Mouse (Mus musculus): ENCODE measurements at regions not wholly inside any gene's neighbourhood (a gene's known extent, or its start where the extent isn't known, plus 50 kb on each side); places are given as distances from the start of the nearest gene placed in this dataset.

GRCm38 (mm10) chr11:44021638-44022037 lies 120.6 kb upstream of the Adra1b start:
- in situ Hi-C loops (cut with MboI; ENCODE audit: low sequenced_read_pairs), result no loop called here

- in situ Hi-C loops (cut with MboI; ENCODE audit: low sequenced_read_pairs), result no loop called here
Observed at GRCm38 (mm10) chr11:44027046-44027445, 126.0 kb upstream of the Adra1b start.

- in situ Hi-C loops (cut with MboI; ENCODE audit: low sequenced_read_pairs), result no loop called here
Observed at GRCm38 (mm10) chr11:44046083-44046482, 145.1 kb upstream of the Adra1b start.

GRCm38 (mm10) chr11:44049253-44049976 lies 148.4 kb upstream of the Adra1b start:
- in situ Hi-C loops (cut with MboI; ENCODE audit: low sequenced_read_pairs), result no loop called here

GRCm38 (mm10) chr11:44052481-44052880 lies 151.5 kb upstream of the Adra1b start:
- in situ Hi-C loops (cut with MboI; ENCODE audit: low sequenced_read_pairs), result no loop called here

GRCm38 (mm10) chr11:44062446-44062845 lies 161.4 kb upstream of the Adra1b start:
- in situ Hi-C loops (cut with MboI; ENCODE audit: low sequenced_read_pairs), result no loop called here

- in situ Hi-C loops (cut with MboI; ENCODE audit: low sequenced_read_pairs), result no loop called here
Observed at GRCm38 (mm10) chr11:44066176-44066575, 165.2 kb upstream of the Adra1b start.

- in situ Hi-C loops (cut with MboI; ENCODE audit: low sequenced_read_pairs), result no loop called here
Observed at GRCm38 (mm10) chr11:44083716-44084115, 182.7 kb upstream of the Adra1b start.

- in situ Hi-C loops (cut with MboI; ENCODE audit: low sequenced_read_pairs), result no loop called here
Observed at GRCm38 (mm10) chr11:44086951-44087350, 185.9 kb upstream of the Adra1b start.

GRCm38 (mm10) chr11:44089514-44089913 lies 188.5 kb upstream of the Adra1b start:
- in situ Hi-C loops (cut with MboI; ENCODE audit: low sequenced_read_pairs), result no loop called here

- in situ Hi-C loops (cut with MboI; ENCODE audit: low sequenced_read_pairs), result no loop called here
Observed at GRCm38 (mm10) chr11:44095280-44095679, 194.3 kb upstream of the Adra1b start.

- in situ Hi-C loops (cut with MboI; ENCODE audit: low sequenced_read_pairs), result no loop called here
Observed at GRCm38 (mm10) chr11:44103188-44103840, 202.3 kb upstream of the Adra1b start.

- in situ Hi-C loops (cut with MboI; ENCODE audit: low sequenced_read_pairs), result no loop called here
Observed at GRCm38 (mm10) chr11:44103841-44104191, 202.8 kb upstream of the Adra1b start.

GRCm38 (mm10) chr11:44106231-44106630 lies 205.2 kb upstream of the Adra1b start:
- in situ Hi-C loops (cut with MboI; ENCODE audit: low sequenced_read_pairs), result no loop called here

- in situ Hi-C loops (cut with MboI; ENCODE audit: low sequenced_read_pairs), result no loop called here
Observed at GRCm38 (mm10) chr11:44111525-44111924, 210.5 kb upstream of the Adra1b start.

GRCm38 (mm10) chr11:44127088-44127487 lies 226.1 kb upstream of the Adra1b start:
- in situ Hi-C loops (cut with MboI; ENCODE audit: low sequenced_read_pairs), result no loop called here

- in situ Hi-C loops (cut with MboI; ENCODE audit: low sequenced_read_pairs), result no loop called here
Observed at GRCm38 (mm10) chr11:44128481-44128880, 227.5 kb upstream of the Adra1b start.

GRCm38 (mm10) chr11:44133244-44133643 lies 232.2 kb upstream of the Adra1b start:
- in situ Hi-C loops (cut with MboI; ENCODE audit: low sequenced_read_pairs), result no loop called here

GRCm38 (mm10) chr11:44136024-44136423 lies 235.0 kb upstream of the Adra1b start:
- in situ Hi-C loops (cut with MboI; ENCODE audit: low sequenced_read_pairs), result no loop called here

- in situ Hi-C loops (cut with MboI; ENCODE audit: low sequenced_read_pairs), result no loop called here
Observed at GRCm38 (mm10) chr11:44142996-44143395, 242.0 kb upstream of the Adra1b start.

GRCm38 (mm10) chr11:44144477-44144876 lies 243.5 kb upstream of the Adra1b start:
- in situ Hi-C loops (cut with MboI; ENCODE audit: low sequenced_read_pairs), result no loop called here

GRCm38 (mm10) chr11:44146419-44146818 lies 245.4 kb upstream of the Adra1b start:
- in situ Hi-C loops (cut with MboI; ENCODE audit: low sequenced_read_pairs), result no loop called here

GRCm38 (mm10) chr11:44153576-44153975 lies 246.3 kb upstream of the Il12b start:
- in situ Hi-C loops (cut with MboI; ENCODE audit: low sequenced_read_pairs), result no loop called here
